Mouse (Mus musculus) heart, embryonic 13.5 days (tissue): ENCODE data around the gene Acly. TPM values are rescaled to one million over a fixed set of nuclear protein-coding genes. Genes with fewer than 3 reads are reported as not detected.

Experiments used
- ATAC-seq: fragments of 200-750 bp; cut with Nextera tagmentation; 2 replicates; pipeline ENCODE4 v1.8.0; 2017; ENCODE audit warnings: moderate TSS enrichment; ENCODE audit not compliant: insufficient number of reproducible peaks, low FRiP score, low TSS enrichment; ENCODE audit errors: extremely low read depth
- H3K27ac ChIP-seq: fragments of 300-500 bp; sonication (generic); replicated peaks from 2 replicates; pipeline ENCODE4 v1.5.1; 2015; ENCODE audit warnings: moderate library complexity, mild to moderate bottlenecking, inconsistent platforms
- H3K27me3 ChIP-seq: fragments of 300-500 bp; sonication (generic); replicated peaks from 2 replicates; pipeline ENCODE4 v1.6.1; 2015; ENCODE audit warnings: mild to moderate bottlenecking, inconsistent platforms
- H3K36me3 ChIP-seq: fragments of 300-500 bp; sonication (generic); 2 replicates; pipeline ENCODE4 v1.6.1; 2015; ENCODE audit warnings: mild to moderate bottlenecking, inconsistent platforms
- H3K4me1 ChIP-seq: fragments of 300-500 bp; sonication (generic); 2 replicates; pipeline ENCODE4 v1.6.1; 2015; ENCODE audit warnings: inconsistent platforms
- H3K4me2 ChIP-seq: fragments of 300-500 bp; sonication (generic); 2 replicates; pipeline ENCODE4 v1.6.1; 2015; ENCODE audit warnings: inconsistent platforms, mild to moderate bottlenecking, moderate library complexity
- H3K4me3 ChIP-seq: fragments of 300-500 bp; sonication (generic); 2 replicates; pipeline ENCODE4 v1.5.1; 2015; ENCODE audit warnings: moderate library complexity, mild to moderate bottlenecking, inconsistent platforms
- H3K9ac ChIP-seq: fragments of 300-500 bp; sonication (generic); 2 replicates; pipeline ENCODE4 v1.6.1; 2015; ENCODE audit warnings: inconsistent platforms, mild to moderate bottlenecking, moderate library complexity
- H3K9me3 ChIP-seq: fragments of 300-500 bp; sonication (generic); 2 replicates; pipeline ENCODE4 v1.6.1; 2016; ENCODE audit warnings: inconsistent platforms
- WGBS: fragments of 180-500 bp; shearing (Covaris S2); methylation state at CpG from one replicate; pipeline ENCODE4 v1.1.7; 2015; ENCODE audit warnings: mixed read lengths; 5-methylcytosine and 5-hydroxymethylcytosine counted together
- microRNA-seq: library from miRNA; unstranded; fragments of <30 nt; microRNA quantifications from one replicate; pipeline ENCODE4, GENCODE M21; 2016
- polyA plus RNA-seq: library from polyadenylated mRNA; unstranded; fragments of >200 nt; fragmentation: Nextera tagmentation; extraction: Ambion mirVana; gene quantifications from 2 replicates; pipeline ENCODE4 v1.2.1, GENCODE M21; 2015

Acly gene
- polyA plus RNA-seq, 1 experiment from 2014 or later = 69.7 TPM

GRCm38 (mm10) chr11:100437901-100438300 lies 89.9 kb downstream of the Acly start:
- no peak for ATAC-seq
- peaks cover 20% of the 10 kb centered on the region for H3K4me1 ChIP-seq
- no peak overlapping the region for H3K9ac ChIP-seq
- peaks cover 62% of the 10 kb centered on the region for H3K36me3 ChIP-seq
- H3K4me3 ChIP-seq = no peak overlapping the region
- H3K9me3 ChIP-seq = no peaks in the 10 kb centered on the region
- H3K27ac ChIP-seq = no peak overlapping the region
- WGBS = 98% methylated on average over 1 of the region's 1 CpGs
- H3K27me3 ChIP-seq = no peaks in the 10 kb centered on the region
- H3K4me2 ChIP-seq = no peak overlapping the region

GRCm38 (mm10) chr11:100435678-100436246 lies 92.0 kb downstream of the Acly start:
- no peak overlapping the region for H3K27ac ChIP-seq
- WGBS = 83% methylated on average over 9 of the region's 9 CpGs
- H3K4me3 ChIP-seq = no peak overlapping the region
- H3K36me3 ChIP-seq = peaks cover 76% of the 10 kb centered on the region
- peaks cover 26% of the 10 kb centered on the region for H3K4me1 ChIP-seq
- no peaks in the 10 kb centered on the region for H3K9me3 ChIP-seq
- H3K9ac ChIP-seq = no peak overlapping the region
- H3K4me2 ChIP-seq = no peak overlapping the region
- H3K27me3 ChIP-seq = no peaks in the 10 kb centered on the region
- ATAC-seq = no peak

- 67% methylated on average over 5 of the region's 5 CpGs for WGBS
These were observed 95.8 kb downstream of the Acly start for GRCm38 (mm10) chr11:100432002-100432401.

GRCm38 (mm10) chr11:100430052-100430451 lies 97.7 kb downstream of the Acly start:
- no peak overlapping the region for H3K4me2 ChIP-seq
- H3K9me3 ChIP-seq = no peaks in the 10 kb centered on the region
- H3K27me3 ChIP-seq = no peaks in the 10 kb centered on the region
- no peak for ATAC-seq
- H3K27ac ChIP-seq = peak overlapping the region; percentile 86
- peaks cover 52% of the 10 kb centered on the region for H3K36me3 ChIP-seq
- peak overlapping the region; percentile 8; the same call in 1 of the 2 replicates for H3K9ac ChIP-seq
- no peak overlapping the region for H3K4me3 ChIP-seq
- peaks cover 49% of the 10 kb centered on the region for H3K4me1 ChIP-seq
- WGBS = 44% methylated on average over 7 of the region's 7 CpGs

More at GRCm38 (mm10) chr11:100432002-100432401, 95.8 kb downstream of the Acly start:
- no peak for ATAC-seq
- Histone ChIP-seq H3K4me2 (no peak overlapping the region), H3K4me1 (peaks cover 39% of the 10 kb centered on the region), H3K4me3 (no peak overlapping the region), H3K9ac (peak overlapping the region; percentile 24; the same call in 1 of the 2 replicates), H3K27me3 (no peaks in the 10 kb centered on the region), H3K9me3 (no peaks in the 10 kb centered on the region), H3K27ac (no peak overlapping the region), H3K36me3 (peaks cover 67% of the 10 kb centered on the region)

- H3K36me3 ChIP-seq = peaks cover 55% of the 10 kb centered on the region
- no peaks in the 10 kb centered on the region for H3K9me3 ChIP-seq
- H3K27ac ChIP-seq = peak overlapping the region; percentile 86
- no peak overlapping the region for H3K4me3 ChIP-seq
- peaks cover 49% of the 10 kb centered on the region for H3K4me1 ChIP-seq
- WGBS = 24% methylated on average over 9 of the region's 9 CpGs
- peak overlapping the region; percentile 58 for H3K9ac ChIP-seq
- no peaks in the 10 kb centered on the region for H3K27me3 ChIP-seq
- no peak overlapping the region for H3K4me2 ChIP-seq
- ATAC-seq = no peak
These were observed 99.1 kb downstream of the Acly start for GRCm38 (mm10) chr11:100428612-100429199.

- Histone ChIP-seq H3K36me3 (peaks cover 57% of the 10 kb centered on the region), H3K27ac (no peak overlapping the region), H3K4me1 (peaks cover 45% of the 10 kb centered on the region), H3K9ac (0 out of 2 replicates have a peak overlapping the region, but pooled peaks have one; percentile 64), H3K27me3 (no peaks in the 10 kb centered on the region), H3K4me2 (no peak overlapping the region), H3K9me3 (no peaks in the 10 kb centered on the region), H3K4me3 (no peak overlapping the region)
- WGBS = 63% methylated on average over 3 of the region's 3 CpGs
- ATAC-seq = no peak
These were observed 101.0 kb downstream of the Acly start for GRCm38 (mm10) chr11:100426820-100427219.

Small RNA genes within 50 kb of the gene (microRNA-seq; reads per million reads assigned to microRNA genes)
- gene Gm27374 (not detected), gene Mir7116 (0.61 reads per million)

Other genes starting within 250 kb of the Acly start
- gene Eif1, start 208.1 kb downstream of the Acly start, polyA plus RNA-seq = 1,570 and 1,681 TPM in 2 replicates
- gene Gast, start 193.6 kb downstream of the Acly start, polyA plus RNA-seq = not detected in 2 replicates
- gene Hap1, start 171.9 kb downstream of the Acly start, polyA plus RNA-seq = 8.0 and 9.3 TPM in 2 replicates
- gene Jup, start 130.2 kb downstream of the Acly start, polyA plus RNA-seq = 107 and 111 TPM in 2 replicates
- 62.9 and 63.5 TPM in 2 replicates for gene P3h4, start 113.2 kb downstream of the Acly start, polyA plus RNA-seq
- 112 and 119 TPM in 2 replicates for gene Fkbp10, start 112.3 kb downstream of the Acly start, polyA plus RNA-seq
- gene Nt5c3b, start 86.2 kb downstream of the Acly start, polyA plus RNA-seq = 104 and 110 TPM in 2 replicates
- 0.33 and 0.60 TPM in 2 replicates for gene Klhl10, start 86.1 kb downstream of the Acly start, polyA plus RNA-seq
- 6.6 and 6.7 TPM in 2 replicates for gene Klhl11, start 55.3 kb downstream of the Acly start, polyA plus RNA-seq
- 0.19 and 0.62 TPM in 2 replicates for gene Ttc25, start 17.6 kb upstream of the Acly start, polyA plus RNA-seq
- gene Cnp, start 46.9 kb upstream of the Acly start, polyA plus RNA-seq = 18.1 and 20.2 TPM in 2 replicates
- gene Nkiras2, start 91.2 kb upstream of the Acly start, polyA plus RNA-seq = 67.0 and 67.3 TPM in 2 replicates
- gene Dnajc7, start 92.2 kb upstream of the Acly start, polyA plus RNA-seq = 172 and 191 TPM in 2 replicates
- 0.09 and 0.51 TPM in 2 replicates for gene Zfp385c, start 164.5 kb upstream of the Acly start, polyA plus RNA-seq
- 1.5 and 1.9 TPM in 2 replicates for gene Dhx58, start 176.3 kb upstream of the Acly start, polyA plus RNA-seq
- 33.4 and 34.7 TPM in 2 replicates for gene Kat2a, start 184.5 kb upstream of the Acly start, polyA plus RNA-seq
- gene Hspb9, start 185.8 kb upstream of the Acly start, polyA plus RNA-seq = 0.21 TPM in 1 of 2 replicates, not detected in the other
- gene Rab5c, start 210.2 kb upstream of the Acly start, polyA plus RNA-seq = 13.4 and 13.6 TPM in 2 replicates
- gene Kcnh4, start 231.9 kb upstream of the Acly start, polyA plus RNA-seq = not detected in 2 replicates
- not detected in 2 replicates for gene Hcrt, start 234.9 kb upstream of the Acly start, polyA plus RNA-seq
- gene Ghdc, start 243.0 kb upstream of the Acly start, polyA plus RNA-seq = 6.0 and 7.2 TPM in 2 replicates